Mouse (Mus musculus) brain, embryonic 14.5 days (tissue): ENCODE results near the gene Ubc.

ENCODE experiments used
- CTCF ChIP-seq: fragments of 200-500 bp; IDR thresholded peaks from 2 replicates; pipeline ENCODE4 v1.5.1; 2012; ENCODE audit warnings: inconsistent platforms, mild to moderate bottlenecking, moderate library complexity, borderline replicate concordance; ENCODE audit not compliant: insufficient read depth, insufficient read length; ENCODE audit errors: extremely low read depth
- POLR2A ChIP-seq: fragments of 200-500 bp; IDR thresholded peaks from 2 replicates; pipeline ENCODE4 v1.6.1; 2012; ENCODE audit warnings: mild to moderate bottlenecking, inconsistent platforms, borderline replicate concordance; ENCODE audit not compliant: poor library complexity, insufficient read depth, insufficient read length, severe bottlenecking; ENCODE audit errors: extremely low read depth

GRCm38 (mm10) chr5:125377214-125377613 is 12.8 kb downstream of the Ubc start:
- TF ChIP-seq CTCF (no peak), POLR2A (no peak)
